Mouse (Mus musculus) cortical plate, adult 2 months (tissue): ENCODE measurements around the gene Clip2. TPM values are rescaled to one million over a fixed set of nuclear protein-coding genes. Genes with fewer than 3 reads are reported as not detected.

Experiments used
- H3K27ac ChIP-seq: fragments of 200-500 bp; 2 replicates; pipeline ENCODE4 v1.5.1; 2012; ENCODE audit warnings: low read length, control low read depth, inconsistent platforms; ENCODE audit not compliant: insufficient read depth
- H3K4me1 ChIP-seq: fragments of 200-500 bp; 2 replicates; pipeline ENCODE4 v1.6.1; 2011; ENCODE audit warnings: low read length; ENCODE audit not compliant: control insufficient read depth, insufficient read depth
- H3K4me3 ChIP-seq: fragments of 200-500 bp; 2 replicates; pipeline ENCODE4 v1.5.1; 2011; ENCODE audit warnings: mild to moderate bottlenecking, low read length, control low read depth; ENCODE audit not compliant: insufficient read depth
- CTCF ChIP-seq: fragments of 200-500 bp; IDR thresholded peaks from 2 replicates; pipeline ENCODE4 v1.5.1; 2011; ENCODE audit warnings: mild to moderate bottlenecking, control low read depth, low read length; ENCODE audit not compliant: insufficient read depth; ENCODE audit errors: extremely low read depth
- POLR2A ChIP-seq: fragments of 200-500 bp; IDR thresholded peaks from 2 replicates; pipeline ENCODE4 v1.6.1; 2011; ENCODE audit warnings: mild to moderate bottlenecking, low read length, control low read depth; ENCODE audit not compliant: insufficient read depth; ENCODE audit errors: extremely low read depth
- polyA plus RNA-seq: library from polyadenylated mRNA; depleted of rRNA; stranded (reverse); fragments of >200 nt; gene quantifications from 2 replicates; pipeline ENCODE4 v1.2.3, GENCODE M21; 2012

Gene Clip2
- polyA plus RNA-seq, 1 experiment, result 74.1 TPM

DNA sequence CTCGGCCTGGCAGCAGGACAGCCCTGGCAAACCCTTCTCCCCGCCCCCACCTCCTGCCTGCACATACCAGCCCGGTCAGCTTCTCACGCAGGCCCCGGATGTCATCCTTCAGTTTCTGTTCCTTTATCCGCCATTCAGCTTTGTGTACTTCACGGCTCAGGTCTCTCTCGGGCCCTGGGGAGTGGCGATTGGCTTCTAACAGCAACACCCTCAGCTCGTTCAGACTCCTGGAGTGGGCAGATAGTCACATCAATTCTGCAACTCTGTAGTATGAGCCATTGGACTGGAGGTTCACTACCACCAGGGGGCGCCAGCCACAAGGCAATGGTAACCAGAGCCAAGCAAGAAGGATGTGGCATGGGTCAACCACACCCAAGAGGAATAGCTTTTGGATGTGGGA lies 58.1 kb downstream of the Clip2 start:
- H3K4me1 ChIP-seq, result no peaks in the 10 kb centered on the region
- H3K4me3 ChIP-seq, result no peak overlapping the region
- no peak for TF ChIP-seq POLR2A
- TF ChIP-seq CTCF, result peak; percentile 94
- H3K27ac ChIP-seq, result no peak overlapping the region

DNA sequence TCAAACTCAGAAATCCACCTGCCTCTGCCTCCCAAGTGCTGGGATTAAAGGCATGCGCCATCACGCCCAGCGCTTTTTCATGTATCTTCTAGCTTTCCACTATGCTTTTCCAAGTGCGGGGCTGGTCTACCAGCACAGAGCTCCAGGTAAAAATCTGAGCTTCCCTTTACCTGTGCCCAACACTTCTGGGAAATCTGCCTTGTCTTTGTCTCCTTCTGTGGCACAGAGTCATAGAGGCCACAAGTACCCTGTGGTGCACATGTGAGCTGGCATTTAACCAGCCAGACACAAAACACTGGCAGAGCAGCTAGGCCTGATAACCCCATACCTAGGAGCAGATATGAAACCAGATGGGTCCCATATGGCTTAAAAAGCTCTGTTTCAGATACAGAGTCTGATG lies 59.3 kb downstream of the Clip2 start:
- H3K27ac ChIP-seq, result no peak overlapping the region
- H3K4me3 ChIP-seq, result no peak overlapping the region
- H3K4me1 ChIP-seq, result no peaks in the 10 kb centered on the region
- TF ChIP-seq POLR2A (no peak), CTCF (no peak)

DNA sequence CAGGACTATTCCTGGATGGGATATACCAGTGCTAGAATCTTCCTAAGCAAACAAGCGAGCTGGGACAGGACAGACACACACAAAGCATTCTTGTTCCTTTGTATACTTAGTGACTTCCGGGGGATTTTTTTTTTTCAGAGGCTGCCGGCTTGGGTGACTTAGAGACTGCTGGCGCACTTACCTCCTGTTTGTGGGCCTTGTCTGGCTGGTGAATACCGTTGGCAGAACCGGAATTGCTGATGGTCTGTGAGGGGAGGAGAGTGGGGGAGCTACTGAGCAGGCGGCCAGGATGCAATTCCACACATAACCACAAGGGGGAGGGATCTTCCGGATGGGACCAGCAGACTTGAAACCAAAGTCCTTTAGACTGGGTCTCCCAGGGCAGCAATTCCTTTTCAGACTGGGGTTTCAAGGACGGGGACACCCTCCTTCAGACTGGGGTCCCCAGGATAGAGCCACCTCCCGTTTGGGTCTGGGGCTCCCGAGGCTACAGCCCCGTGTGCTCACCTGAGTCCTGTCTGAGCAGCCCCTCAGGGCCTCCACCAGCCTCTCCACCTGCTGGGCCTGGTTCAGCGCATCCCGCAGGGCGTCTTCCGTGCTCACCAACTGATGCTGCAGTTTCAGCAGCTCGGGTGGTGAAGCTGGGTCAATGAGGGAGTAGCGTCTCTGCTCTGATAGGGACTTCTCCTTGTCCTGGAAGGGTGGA lies 60.4 kb downstream of the Clip2 start:
- H3K4me3 ChIP-seq, result no peak overlapping the region
- TF ChIP-seq CTCF (peak; percentile 94), POLR2A (no peak)
- no peak overlapping the region for H3K27ac ChIP-seq
- H3K4me1 ChIP-seq, result no peaks in the 10 kb centered on the region

DNA sequence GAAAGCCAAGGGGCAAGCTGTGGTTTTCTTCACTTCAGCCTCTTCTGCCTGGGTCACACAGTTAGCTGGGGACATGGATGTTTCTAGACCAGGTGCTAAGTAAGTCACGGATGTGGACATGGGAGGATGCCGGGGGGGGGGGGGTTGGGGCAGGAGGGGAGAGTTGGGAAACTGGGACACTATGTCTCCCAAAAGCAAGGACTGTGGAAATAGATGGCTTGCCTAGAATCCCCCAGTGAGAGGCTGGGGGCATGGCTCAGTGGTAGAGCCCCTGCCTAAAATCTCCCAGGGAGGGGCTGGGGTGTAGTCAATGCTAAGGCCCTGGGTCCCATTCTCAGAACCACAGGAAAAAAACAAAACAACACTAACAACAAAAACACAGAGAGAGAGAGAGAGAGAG lies 61.0 kb downstream of the Clip2 start:
- no peaks in the 10 kb centered on the region for H3K4me1 ChIP-seq

DNA sequence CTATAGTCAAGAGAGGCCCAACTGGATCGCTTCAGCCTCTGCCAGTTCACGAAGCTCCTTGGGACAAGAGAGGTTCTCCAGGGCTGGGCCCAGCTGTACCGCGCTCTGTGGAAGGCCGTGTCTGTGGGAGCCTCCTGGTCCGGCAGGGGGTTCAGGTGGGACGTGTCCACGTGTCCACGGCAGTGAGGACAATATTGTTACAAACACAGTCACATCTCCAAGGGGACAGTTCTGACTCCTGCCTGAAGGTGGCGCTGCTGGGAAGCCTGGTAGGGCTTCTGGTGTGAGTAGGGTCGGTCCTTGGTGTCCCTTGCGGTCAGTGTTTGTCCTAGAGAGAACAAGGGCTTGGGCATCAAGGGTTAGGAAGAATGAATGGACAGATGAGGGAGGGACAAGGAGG lies 61.8 kb downstream of the Clip2 start:
- Histone ChIP-seq H3K27ac (no peak overlapping the region), H3K4me3 (no peak overlapping the region), H3K4me1 (no peaks in the 10 kb centered on the region)
- peak; percentile 50 for TF ChIP-seq CTCF
- no peak for TF ChIP-seq POLR2A

More for the DNA sequence above, 61.0 kb downstream of the Clip2 start:
- H3K4me3 ChIP-seq, result no peak overlapping the region
- TF ChIP-seq CTCF (no peak), POLR2A (no peak)
- H3K27ac ChIP-seq, result no peak overlapping the region

DNA sequence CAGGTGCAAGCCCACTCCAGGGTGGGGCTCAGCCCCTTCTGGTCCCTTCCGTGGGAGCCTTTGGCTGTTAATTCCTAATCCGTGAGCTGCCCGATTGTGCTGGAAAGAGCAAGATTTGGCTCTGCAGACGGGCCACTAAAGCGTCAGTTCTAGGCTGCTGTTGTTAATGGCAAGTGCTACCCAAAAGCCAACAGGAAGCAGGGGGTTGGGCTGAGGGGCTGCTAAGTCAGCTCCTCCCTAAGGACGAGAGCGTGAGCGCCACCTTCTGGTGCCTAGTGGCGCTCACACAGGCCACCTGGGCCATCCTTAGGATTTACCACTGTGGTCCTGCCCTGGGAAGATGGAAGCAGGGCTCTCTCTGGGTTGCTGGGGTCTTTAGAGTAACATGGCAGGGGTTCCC lies 62.7 kb downstream of the Clip2 start:
- TF ChIP-seq POLR2A (no peak), CTCF (peak; percentile 41; the same call in 1 of the 2 replicates)
- Histone ChIP-seq H3K4me1 (no peaks in the 10 kb centered on the region), H3K27ac (no peak overlapping the region), H3K4me3 (no peak overlapping the region)

DNA sequence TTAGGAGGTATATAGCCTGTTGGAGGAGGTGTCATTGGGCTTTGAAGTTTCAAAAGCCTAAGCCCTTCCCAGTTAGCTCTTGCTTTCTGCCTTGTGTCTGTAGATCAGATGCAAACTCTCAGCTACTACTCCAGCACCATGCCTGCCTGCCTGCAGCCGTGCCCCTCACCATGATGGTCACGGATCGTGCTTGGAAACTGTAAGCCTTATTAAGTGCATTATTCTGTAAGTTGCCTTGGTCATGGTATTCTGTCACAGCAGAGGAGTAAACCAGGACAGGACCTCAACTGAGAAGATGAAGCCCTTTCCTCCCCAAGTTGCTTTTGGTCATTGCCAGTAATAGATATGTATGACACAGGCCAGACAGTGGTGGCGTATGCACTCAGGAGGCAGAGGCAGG lies 63.6 kb downstream of the Clip2 start:
- Histone ChIP-seq H3K27ac (no peak overlapping the region), H3K4me3 (no peak overlapping the region), H3K4me1 (no peaks in the 10 kb centered on the region)
- TF ChIP-seq CTCF (no peak), POLR2A (no peak)

DNA sequence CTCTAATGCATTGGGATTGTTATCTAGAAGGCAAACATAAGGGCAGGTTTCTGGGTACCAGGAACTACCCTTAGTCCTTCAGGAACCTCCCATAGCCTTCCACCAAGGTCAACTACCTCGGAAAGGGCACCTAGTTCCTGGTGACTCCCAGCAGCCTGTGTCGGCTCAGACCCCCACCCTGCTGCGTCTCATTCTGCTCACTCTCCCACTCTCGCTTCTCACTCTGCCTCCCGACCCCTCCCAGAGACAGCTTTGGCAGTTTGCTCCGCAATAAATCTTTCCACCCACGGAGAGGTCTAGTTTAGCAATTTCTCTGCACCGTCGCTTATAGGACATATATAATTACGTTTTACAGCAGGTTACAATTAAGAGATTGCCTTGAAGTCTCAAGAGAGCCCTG lies 64.2 kb downstream of the Clip2 start:
- Histone ChIP-seq H3K27ac (no peak overlapping the region), H3K4me3 (no peak overlapping the region), H3K4me1 (no peaks in the 10 kb centered on the region)
- TF ChIP-seq POLR2A (no peak), CTCF (no peak)

DNA sequence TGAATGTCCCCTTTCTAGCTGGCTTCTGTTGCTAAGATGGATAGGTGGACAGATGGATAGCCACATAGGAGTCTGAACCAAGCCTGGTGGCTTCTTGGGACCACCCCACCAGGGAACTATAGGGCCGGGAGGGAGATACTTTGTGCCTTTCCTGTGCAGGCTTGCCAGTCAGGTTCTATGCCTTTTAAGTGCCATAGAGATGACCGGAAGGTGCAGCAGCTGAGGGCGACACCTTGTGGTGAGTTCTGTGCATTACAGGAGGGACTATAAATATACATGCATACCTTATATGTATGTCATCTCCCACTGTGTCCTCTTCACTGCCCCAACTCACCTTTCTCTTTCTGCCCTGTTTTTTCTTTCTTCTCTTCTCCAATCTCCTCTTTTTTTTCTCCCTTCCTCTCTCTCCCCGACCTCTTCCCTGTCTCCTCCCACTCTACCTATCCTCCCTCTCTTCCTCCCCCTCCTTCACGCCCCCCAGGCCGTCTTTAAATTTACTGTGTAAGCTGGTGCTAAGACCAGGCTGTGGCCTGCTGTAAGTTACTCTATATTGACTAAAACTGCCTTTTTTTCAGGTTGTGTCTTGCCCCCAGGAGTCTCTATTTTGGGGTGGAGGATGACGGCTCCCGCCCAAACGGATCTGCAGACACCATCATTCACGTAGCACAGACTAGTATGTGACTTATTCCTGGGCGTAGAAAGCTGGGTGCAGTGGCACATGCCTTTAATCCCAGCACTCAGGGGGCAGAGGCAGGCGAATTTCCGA lies 66.2 kb downstream of the Clip2 start:
- no peaks in the 10 kb centered on the region for H3K4me1 ChIP-seq
- no peak for TF ChIP-seq POLR2A
- peak; percentile 99 for TF ChIP-seq CTCF
- no peak overlapping the region for H3K27ac ChIP-seq
- no peak overlapping the region for H3K4me3 ChIP-seq

DNA sequence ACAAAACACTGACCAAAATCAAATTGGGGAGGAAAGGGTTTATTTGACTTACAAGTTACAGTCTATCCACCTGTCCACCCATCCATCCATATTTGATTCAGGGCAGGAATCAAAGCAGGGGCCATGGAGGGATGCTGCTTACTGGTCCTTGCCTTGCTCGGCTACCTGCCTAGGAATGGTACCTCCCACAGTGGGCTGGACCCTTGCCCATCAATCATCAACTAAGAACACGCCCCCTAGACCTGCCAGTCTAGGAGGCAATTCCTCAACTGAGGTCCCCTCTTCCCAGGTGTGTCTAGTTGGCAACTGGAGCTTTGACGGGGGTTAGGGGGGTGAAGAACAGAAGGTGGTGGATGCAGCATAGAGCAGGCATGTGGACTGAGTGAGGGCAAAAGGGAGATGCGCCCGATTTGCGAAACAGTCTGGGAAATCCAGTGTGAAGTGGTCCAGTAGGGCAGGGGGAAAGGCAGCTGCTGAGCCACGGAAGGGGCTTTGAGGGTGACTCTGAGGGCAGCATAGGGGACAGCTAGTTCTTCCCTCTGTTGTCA lies 67.0 kb downstream of the Clip2 start:
- Histone ChIP-seq H3K4me3 (no peak overlapping the region), H3K27ac (no peak overlapping the region), H3K4me1 (no peaks in the 10 kb centered on the region)
- TF ChIP-seq CTCF, result no peak
- no peak for TF ChIP-seq POLR2A
